Mouse (Mus musculus) colon, adult 2 months (tissue): ENCODE measurements around the gene Ptma. TPM values are rescaled to one million over a fixed set of nuclear protein-coding genes. Genes with fewer than 3 reads are reported as not detected.

ENCODE experiments used
- polyA plus RNA-seq: library from polyadenylated mRNA; depleted of rRNA; stranded (reverse); fragments of >200 nt; gene quantifications from 2 replicates; pipeline ENCODE4 v1.2.3, GENCODE M21; 2012; rRNA removed

The Ptma gene
- polyA plus RNA-seq = 947 and 1,019 TPM in 2 replicates

DNA sequence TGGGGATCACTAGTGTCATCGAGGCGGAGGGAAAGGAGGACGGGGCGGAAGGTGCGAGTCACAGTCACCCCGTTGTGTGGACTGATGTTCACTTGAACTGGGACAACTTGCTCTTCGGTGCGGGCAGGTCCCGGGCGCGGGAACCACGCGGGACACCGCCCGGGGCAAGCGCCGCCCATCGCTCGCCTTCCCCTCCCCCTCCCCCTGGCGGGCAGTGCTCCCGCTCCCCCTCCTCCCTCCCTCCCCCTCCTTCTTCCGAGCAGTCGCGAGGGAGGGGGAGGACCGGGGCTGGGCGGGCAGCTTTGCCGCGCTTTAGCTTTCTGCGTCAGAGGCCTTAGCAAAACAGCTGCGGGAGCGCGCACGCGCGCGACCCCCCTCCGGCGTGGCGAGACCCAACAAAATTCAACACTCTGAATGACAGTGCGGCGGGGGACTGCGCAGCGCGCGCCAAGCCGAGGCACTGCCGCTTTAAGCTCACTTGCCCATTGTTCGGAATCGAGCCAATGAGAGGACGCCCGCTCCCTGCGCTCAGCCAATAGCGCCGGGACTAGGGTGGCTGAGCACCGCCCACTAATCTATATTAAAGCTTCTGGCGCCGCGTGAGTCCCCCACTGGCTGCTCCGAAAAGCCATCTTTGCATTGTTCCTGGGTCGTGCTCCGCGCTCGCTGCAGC is at the start of gene Ptma:
Gene Ptma, plus strand, starts transcription at position 611 of the 673 bp plus-strand sequence.

Other genes starting within 250 kb of the Ptma start
- gene B3gnt7, start 223.9 kb upstream of the Ptma start, polyA plus RNA-seq = 723 and 920 TPM in 2 replicates
- 4.1 and 7.6 TPM in 2 replicates for gene Ncl, start 167.3 kb upstream of the Ptma start, polyA plus RNA-seq
- gene Nmur1, start 100.5 kb upstream of the Ptma start, polyA plus RNA-seq = 2.6 and 4.0 TPM in 2 replicates
- not detected in 2 replicates for gene Tex44, start 100.4 kb upstream of the Ptma start, polyA plus RNA-seq
- 11.8 and 12.7 TPM in 2 replicates for gene Pde6d, start 55.9 kb downstream of the Ptma start, polyA plus RNA-seq
- 19.7 and 28.5 TPM in 2 replicates for gene Cops7b, start 56.2 kb downstream of the Ptma start, polyA plus RNA-seq
- gene Nppc, start 143.8 kb downstream of the Ptma start, polyA plus RNA-seq = 0.29 TPM in 1 of 2 replicates, not detected in the other
- 8.3 and 8.6 TPM in 2 replicates for gene Dis3l2, start 177.1 kb downstream of the Ptma start, polyA plus RNA-seq